Mouse (Mus musculus): ENCODE results near the gene Cd3d.
"Not testable (repeated sequence)": the region's sequence is repeated elsewhere in the genome, so short reads cannot be mapped to it uniquely, and the experiment has no call there.

Gene Cd3d

GRCm38 (mm10) chr9:44981676-44982075 lies at the start of gene Cd3d:
Gene Cd3d (plus strand): TSS chr9:44981786.
- DNase-seq, result peak; percentile 79

DNA sequence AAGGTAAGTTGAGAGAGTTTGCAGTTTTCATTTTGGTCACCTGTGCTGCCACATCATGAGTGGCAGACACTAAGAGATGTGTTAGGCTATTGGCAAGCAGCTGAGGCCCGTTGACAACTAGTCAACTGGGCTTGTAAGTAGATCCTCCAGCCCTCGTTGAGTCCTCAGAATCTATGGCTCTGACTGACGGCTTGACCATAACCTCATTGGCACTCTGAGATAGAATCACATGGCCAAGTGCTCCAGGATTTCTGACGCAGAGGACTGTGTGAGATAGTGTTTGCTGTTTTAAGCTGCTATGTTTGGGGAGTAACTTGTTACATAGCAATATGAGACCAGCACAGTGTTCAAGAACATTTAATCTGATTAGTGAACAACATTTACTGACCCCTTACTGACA lies 39.8 kb upstream of the Cd3d start:
- no peak for DNase-seq

DNA sequence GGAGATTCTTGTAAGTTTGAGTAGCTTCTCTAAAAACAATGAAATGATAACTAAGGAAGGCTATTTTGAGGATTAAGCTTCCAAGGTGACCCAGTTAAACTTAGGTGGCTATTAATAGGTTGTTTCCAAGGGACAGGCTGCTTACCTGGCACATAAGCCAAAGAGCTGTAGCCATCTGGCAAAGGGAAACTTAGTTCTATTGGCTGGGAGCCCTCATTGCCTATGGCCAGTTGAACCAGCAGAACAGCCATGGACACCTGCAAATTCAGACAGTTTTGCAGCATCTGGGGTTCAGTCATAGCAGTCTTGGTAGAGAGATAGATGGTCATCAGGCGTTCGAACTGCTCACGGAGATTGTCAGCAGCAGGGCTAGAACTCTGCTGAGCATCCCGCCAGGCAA lies 39.2 kb upstream of the Cd3d start:
- DNase-seq, result no peak

GRCm38 (mm10) chr9:44946185-44946695 lies 35.3 kb upstream of the Cd3d start:
- DNase-seq, result no peak

DNA sequence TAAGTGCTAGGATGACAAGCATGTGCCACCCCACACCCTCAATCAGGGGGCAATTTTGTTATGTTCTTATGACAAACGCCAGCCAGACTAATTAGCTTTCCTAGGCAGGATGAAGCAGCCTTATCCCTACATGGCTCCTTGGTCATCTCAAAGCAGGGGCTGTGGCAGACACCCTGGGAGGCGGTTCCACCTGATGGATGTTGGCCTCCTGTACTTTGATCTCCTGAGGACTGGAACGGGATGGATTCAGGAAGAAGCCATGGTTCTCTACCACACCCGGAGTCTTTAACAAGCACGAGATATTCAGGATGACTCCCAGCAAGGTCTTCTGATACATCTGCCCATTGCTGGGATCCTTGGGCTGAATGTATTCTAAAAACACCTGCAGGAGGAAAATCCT lies 33.8 kb upstream of the Cd3d start:
- DNase-seq, result no peak

DNA sequence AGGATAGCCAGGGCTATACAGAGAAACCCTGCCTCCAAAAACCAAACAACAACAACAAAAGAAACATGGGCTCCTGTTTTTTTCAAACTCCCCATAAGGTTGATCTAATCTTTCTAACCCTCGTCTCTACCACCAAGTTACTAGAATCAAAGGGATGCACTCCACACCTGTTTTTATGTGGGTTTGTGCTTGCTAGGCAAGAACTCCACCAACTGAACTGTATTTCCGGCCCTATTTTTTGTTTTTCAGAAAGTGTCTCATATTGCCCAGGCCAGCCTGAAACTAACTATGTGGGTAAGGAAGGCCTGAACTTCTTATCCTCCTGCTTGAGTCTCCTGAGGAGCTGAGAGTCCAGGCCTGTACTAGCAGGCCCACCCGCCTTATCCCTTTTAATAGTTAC lies 27.2 kb upstream of the Cd3d start:
- peak; percentile 59 for DNase-seq

DNA sequence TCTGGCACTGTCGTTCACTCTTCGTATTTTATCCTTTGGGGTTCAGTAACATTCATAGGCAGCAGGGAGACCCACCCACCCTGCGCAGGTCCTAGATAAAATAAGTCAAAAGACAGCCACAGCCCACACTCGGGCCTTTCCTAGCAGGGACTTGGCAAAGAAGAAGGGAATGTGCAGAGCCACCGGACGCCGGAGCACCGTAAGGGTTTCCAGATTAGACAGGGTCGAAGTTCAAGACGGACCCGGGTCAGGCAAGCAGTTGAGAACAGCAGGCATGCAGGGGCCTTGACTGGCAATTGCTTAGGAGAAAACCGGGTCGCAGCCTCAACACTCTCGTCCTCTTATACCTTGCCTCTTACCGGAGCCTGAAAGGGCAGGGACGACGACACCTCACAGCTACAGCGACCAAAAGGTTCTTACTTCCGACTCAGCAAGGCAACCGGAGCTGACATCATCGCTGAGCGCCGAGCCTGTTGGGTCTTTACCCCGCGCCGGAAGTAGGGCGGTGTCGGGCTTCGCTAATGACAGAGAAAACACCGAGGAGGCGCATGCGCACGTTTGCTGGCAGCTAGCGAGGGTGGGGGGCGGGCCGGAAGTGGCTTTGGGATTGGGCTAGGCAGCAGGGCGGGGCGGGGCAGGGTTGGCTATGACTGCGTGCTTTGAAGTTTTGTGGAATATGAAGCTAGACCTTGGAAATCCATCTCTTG lies 16.3 kb upstream of the Cd3d start, which contains the start of gene Ube4a:
Gene Ube4a (minus strand): TSS at position 475 of the 707 bp plus-strand sequence.
- peak; percentile 99 for DNase-seq

DNA sequence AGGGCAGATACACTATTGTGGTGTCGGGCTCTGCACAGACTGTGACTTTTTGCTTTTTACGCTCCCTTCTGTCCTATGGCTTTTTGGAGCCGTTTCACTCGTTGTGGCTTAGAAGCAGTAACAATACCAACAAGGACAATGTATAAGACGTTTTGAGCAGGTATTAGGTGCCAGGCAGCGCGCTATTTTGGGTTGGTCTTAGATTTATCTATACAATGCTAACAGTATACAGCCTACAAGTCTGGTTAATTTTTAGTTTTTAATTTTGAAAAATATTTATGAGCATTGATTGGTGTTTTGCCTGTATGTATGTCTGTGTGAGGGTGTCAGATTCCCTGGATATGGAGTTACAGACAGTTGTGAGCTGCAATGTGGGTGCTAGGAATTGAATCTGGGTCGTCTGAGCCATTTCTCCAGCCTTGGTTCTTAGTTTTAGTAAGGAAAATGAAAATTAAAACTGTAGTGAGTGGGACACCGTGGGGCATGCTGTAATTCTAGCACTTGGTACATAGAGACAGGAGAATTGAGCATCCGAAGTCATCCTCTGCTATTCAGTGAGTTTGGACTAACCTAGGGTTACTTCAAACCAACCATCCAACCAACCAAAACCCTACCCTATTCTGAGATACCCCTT lies 15.6 kb upstream of the Cd3d start:
- DNase-seq, result no peak

DNA sequence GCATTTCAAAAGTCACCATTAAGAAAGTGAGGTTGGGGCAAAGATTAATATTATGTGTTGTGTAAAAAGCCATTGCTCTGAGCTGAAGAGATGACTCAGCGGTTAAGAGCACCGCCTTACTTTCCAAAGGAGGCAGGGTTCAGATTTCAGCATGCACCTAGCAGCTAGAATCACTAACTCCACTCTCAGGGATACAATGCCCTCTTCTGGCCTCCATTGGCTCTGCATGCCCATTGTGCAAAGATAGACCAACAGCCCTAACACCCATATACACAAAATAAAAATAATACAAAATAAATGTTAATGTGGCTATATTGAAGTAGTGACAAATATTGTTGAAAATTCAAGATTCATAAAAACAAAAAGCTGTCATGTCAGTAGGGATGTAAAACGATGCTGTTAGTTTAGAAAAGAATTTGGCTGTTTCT lies 14.8 kb upstream of the Cd3d start:
- peak; percentile 89 for DNase-seq

DNA sequence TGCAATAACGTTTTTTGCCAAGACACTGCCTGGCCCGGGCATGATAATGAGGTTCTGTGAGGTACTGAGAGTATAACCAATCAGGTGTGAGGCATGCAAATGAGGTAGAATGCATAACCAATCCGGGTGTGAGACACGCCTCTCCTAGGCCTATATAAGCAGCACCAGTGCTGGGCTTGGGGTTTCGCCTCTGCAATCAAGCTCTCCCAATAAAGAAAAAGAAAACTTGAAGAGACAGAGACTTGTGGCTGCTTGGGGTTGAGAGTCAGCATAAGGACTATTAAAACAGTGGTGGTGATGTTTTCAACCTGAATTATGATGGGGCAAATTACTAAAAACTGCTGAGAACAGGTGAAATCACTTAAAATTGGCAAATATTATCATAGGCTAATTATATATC lies 13.8 kb upstream of the Cd3d start:
- DNase-seq, result not testable (repeated sequence)

GRCm38 (mm10) chr9:44969450-44969849 lies 12.1 kb upstream of the Cd3d start:
- peak; percentile 53 for DNase-seq

DNA sequence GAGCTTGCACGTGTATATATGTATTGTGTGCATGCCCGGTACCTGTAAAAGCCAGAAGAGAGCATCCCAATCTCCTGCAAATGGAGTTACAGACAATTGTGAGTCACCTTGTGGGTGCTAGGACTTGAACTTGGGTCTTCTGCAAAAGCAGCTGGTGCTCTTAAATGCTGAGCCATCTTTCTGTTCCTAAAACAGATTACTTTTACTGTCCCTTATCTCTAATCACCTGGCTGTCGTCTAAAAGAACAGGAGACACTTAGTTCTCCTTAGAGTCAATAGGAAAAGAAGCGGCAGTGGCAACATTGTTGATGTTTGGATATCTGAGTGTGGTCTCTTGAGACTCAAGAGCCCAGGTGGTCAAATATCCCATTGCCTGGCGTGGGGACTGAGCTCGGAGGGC lies 3.8 kb upstream of the Cd3d start:
- DNase-seq, result no peak

DNA sequence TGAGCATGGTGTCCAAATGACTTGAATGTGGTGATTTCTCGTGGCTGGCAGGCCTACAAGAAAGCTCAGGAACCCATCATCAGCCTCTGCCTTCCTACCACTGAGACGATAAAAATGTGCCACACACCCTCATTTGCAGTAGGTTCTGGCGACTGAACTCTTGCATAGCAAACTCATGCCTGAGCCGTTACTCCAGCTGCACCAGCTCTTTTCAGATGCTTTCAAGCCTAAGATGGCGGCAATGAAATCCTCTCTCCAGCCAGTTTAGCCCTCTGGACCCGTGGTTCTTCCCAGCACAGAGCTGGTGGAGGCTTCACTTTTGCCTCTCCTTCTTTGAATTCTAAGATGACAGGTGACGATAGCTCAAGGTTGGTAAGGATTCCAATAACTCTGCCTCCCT lies 1.8 kb upstream of the Cd3d start:
- peak; percentile 59 for DNase-seq

GRCm38 (mm10) chr9:44980242-44980641 lies 1.3 kb upstream of the Cd3d start, which contains the start of gene Cd3g:
Gene Cd3g (minus strand): TSS chr9:44980431.
- peak; percentile 95 for DNase-seq

GRCm38 (mm10) chr9:44981104-44981503 lies 482 bp upstream of the Cd3d start:
- DNase-seq, result no peak

- DNase-seq, result no peak
Measured at GRCm38 (mm10) chr9:44982081-44982480, 495 bp downstream of the Cd3d start.

- peak; percentile 59 for DNase-seq
Measured at GRCm38 (mm10) chr9:44982531-44982930, 945 bp downstream of the Cd3d start.

GRCm38 (mm10) chr9:44983001-44983400 lies 1.4 kb downstream of the Cd3d start:
- no peak for DNase-seq

DNA sequence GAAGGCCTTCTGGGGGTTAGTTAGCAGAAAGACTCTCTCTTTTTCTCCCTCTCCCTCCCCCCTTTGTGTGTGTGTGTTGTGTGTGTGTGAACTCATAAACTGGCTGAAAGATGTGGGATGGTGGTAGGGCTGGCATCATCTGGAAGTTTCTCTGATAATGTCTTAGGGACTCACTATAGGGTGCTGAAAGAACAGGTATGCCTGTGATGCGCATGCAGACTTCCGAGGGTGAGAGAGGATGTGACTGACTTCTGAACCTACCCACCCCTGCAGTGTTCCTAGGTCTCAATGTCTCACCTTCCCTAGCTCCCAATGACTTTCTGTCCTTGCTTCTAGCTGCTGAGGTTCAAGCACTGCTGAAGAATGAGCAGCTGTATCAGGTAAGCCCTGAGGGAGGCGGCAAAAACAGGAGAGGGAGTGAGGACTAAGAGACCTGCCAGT lies 4.2 kb downstream of the Cd3d start:
- peak; percentile 58 for DNase-seq

- DNase-seq, result peak; percentile 88
Measured at GRCm38 (mm10) chr9:44986242-44986781, 4.7 kb downstream of the Cd3d start.

- DNase-seq, result no peak
Measured at GRCm38 (mm10) chr9:44986976-44987375, 5.4 kb downstream of the Cd3d start.

- DNase-seq, result no peak
Measured at GRCm38 (mm10) chr9:44991821-44992220, 10.2 kb downstream of the Cd3d start.

- no peak for DNase-seq
Measured at GRCm38 (mm10) chr9:44992271-44992670, 10.7 kb downstream of the Cd3d start.

DNA sequence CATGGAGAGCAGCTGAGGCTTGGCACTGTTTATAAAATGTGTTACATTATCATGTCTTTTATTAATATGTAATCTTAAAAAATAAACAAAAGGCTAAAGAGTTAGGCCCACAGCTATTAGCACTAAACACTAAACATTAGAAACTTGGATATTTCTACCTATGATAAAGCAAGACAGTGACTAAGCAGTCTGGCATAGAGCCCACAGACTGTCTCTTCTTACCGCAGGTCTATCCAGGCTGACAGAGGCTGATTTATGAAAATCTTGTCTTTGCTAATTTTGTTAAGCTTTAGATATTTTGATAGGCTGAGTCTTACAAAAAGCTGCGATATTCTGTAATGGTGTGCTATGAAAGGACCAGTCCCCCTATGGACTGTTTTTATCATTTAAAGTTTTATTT lies 11.7 kb downstream of the Cd3d start:
- no peak for DNase-seq
